Comparison of ENCODE assay signal across 8 mouse cellular contexts in the genomic region with DNA sequence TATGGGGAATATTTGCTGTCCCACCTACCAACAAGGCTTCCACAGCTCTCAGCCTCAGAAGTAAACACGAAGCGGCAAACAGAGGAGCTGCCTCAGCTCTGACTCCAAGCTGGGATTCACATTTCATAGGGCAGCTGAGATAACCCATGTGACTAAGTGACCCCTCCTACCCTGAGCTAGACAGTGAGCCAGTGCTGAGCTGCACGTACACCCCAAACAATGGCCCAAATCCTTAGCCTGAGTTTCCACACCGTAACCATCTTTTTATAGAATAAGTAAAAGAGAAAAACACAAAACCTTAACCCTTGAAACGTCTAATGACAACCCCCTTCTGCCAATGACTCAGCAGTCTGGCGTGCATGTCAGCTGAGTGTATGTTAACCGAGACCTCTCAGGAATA. TPM values are rescaled to one million over a fixed set of nuclear protein-coding genes. Genes with fewer than 3 reads are reported as not detected.
A peak's percentile ranks its signal among the peaks of the same experiment; 100 is the strongest.
DNase-seq lines count a peak whose midpoint lies in the region; ATAC-seq and TF ChIP-seq lines count a peak whose summit lies in the region.

No protein-coding gene starts in this region.

- H3K4me3 ChIP-seq in intestine, postnatal 0 days (ENCODE audit: low read depth, low read length): peak overlapping the region; percentile 11; the same call in 1 of the 2 replicates
- peak overlapping the region; percentile 78 for H3K4me3 ChIP-seq in liver, embryonic 15.5 days (replicated peaks)
- no peak overlapping the region for H3K4me3 ChIP-seq in neural tube, embryonic 13.5 days

- H3K27me3 ChIP-seq in intestine, postnatal 0 days (replicated peaks; ENCODE audit: control insufficient read depth, insufficient read depth, low read length): no peaks in the 10 kb centered on the region
- H3K27me3 ChIP-seq in liver, embryonic 15.5 days: no peaks in the 10 kb centered on the region
- H3K27me3 ChIP-seq in neural tube, embryonic 13.5 days: peaks cover 17% of the 10 kb centered on the region

- no peaks in the 10 kb centered on the region for H3K9me3 ChIP-seq in intestine, postnatal 0 days (ENCODE audit: control insufficient read depth)
- no peaks in the 10 kb centered on the region for H3K9me3 ChIP-seq in liver, embryonic 15.5 days (replicated peaks)
- no peaks in the 10 kb centered on the region for H3K9me3 ChIP-seq in neural tube, embryonic 13.5 days

- no peak for TF ChIP-seq CTCF in intestine, postnatal 0 days (IDR thresholded peaks at IDR 0.05; ENCODE audit: low read depth)

- H3K9ac ChIP-seq in intestine, postnatal 0 days (ENCODE audit: low read depth, low read length): 0 out of 2 replicates have a peak overlapping the region, but pooled peaks have one; percentile 12
- H3K9ac ChIP-seq in liver, embryonic 15.5 days: no peak overlapping the region
- no peak overlapping the region for H3K9ac ChIP-seq in neural tube, embryonic 13.5 days

- ATAC-seq in intestine, postnatal 0 days: peak; percentile 11; the same call in 1 of the 2 replicates
- ATAC-seq in liver, embryonic 15.5 days (ENCODE audit: insufficient read depth): peak; percentile 20
- no peak for ATAC-seq in neural tube, embryonic 13.5 days (ENCODE audit: low read depth)

- WGBS in intestine, postnatal 0 days: 14% methylated on average over 7 of the region's 7 CpGs
- WGBS in liver, embryonic 15.5 days (ENCODE audit: insufficient replicate concordance): 10% methylated on average over 7 of the region's 7 CpGs
- 11% methylated on average over 7 of the region's 7 CpGs for WGBS in neural tube, embryonic 13.5 days

- peaks cover 13% of the 10 kb centered on the region for H3K4me1 ChIP-seq in intestine, postnatal 0 days (replicated peaks; ENCODE audit: control insufficient read depth, insufficient read depth, low read length)
- H3K4me1 ChIP-seq in liver, embryonic 15.5 days (replicated peaks): peaks cover 70% of the 10 kb centered on the region
- H3K4me1 ChIP-seq in neural tube, embryonic 13.5 days (replicated peaks): peaks cover 34% of the 10 kb centered on the region

- no peaks in the 10 kb centered on the region for H3K36me3 ChIP-seq in intestine, postnatal 0 days (ENCODE audit: control insufficient read depth, insufficient read depth)
- H3K36me3 ChIP-seq in liver, embryonic 15.5 days (replicated peaks): no peaks in the 10 kb centered on the region
- H3K36me3 ChIP-seq in neural tube, embryonic 13.5 days: no peaks in the 10 kb centered on the region

- peak; percentile 16 to 56 for DNase-seq in urinary bladder, adult 18-20 months (ENCODE audit: low spot score in 2 of 2)
- DNase-seq in urinary bladder, postnatal 10 days (ENCODE audit: low spot score): no peak
- DNase-seq in cerebellum, postnatal 36 days: peak; percentile 18 to 44
- DNase-seq in gastrocnemius, postnatal 36 days: peak; percentile 34 to 36
- DNase-seq in spleen, postnatal 4 days (ENCODE audit: low spot score in 2 of 2): no peak

- H3K27ac ChIP-seq in intestine, postnatal 0 days (ENCODE audit: low read depth, low read length): no peak overlapping the region
- peak overlapping the region; percentile 48 for H3K27ac ChIP-seq in liver, embryonic 15.5 days (replicated peaks)
- H3K27ac ChIP-seq in neural tube, embryonic 13.5 days (replicated peaks): no peak overlapping the region

- H3K4me2 ChIP-seq in intestine, postnatal 0 days (replicated peaks; ENCODE audit: low read depth): peak overlapping the region; percentile 95
- peak overlapping the region; percentile 55 for H3K4me2 ChIP-seq in liver, embryonic 15.5 days
- peak overlapping the region; percentile 70 for H3K4me2 ChIP-seq in neural tube, embryonic 13.5 days

- intact Hi-C loops in gastrocnemius, postnatal 36 days (cut with DNase I): no loop called here

RNA-seq across cellular contexts. Expression of a gene that starts 2.3 kb away (rescaled TPM):
- total RNA-seq in gastrocnemius, postnatal 36 days (2021): 100 to 1,000 TPM; 154 to 230 TPM
- polyA plus RNA-seq in intestine, postnatal 0 days (2015; fragmentation: Nextera tagmentation; extraction: Ambion mirVana): 71.8 and 73.0 TPM in 2 replicates
- polyA plus RNA-seq in liver, embryonic 15.5 days (2015; fragmentation: Nextera tagmentation; extraction: Ambion mirVana): 119 and 126 TPM in 2 replicates
- polyA plus RNA-seq in neural tube, embryonic 13.5 days (2015; fragmentation: Nextera tagmentation; extraction: Ambion mirVana): 103 and 106 TPM in 2 replicates

RNA-seq across cellular contexts. Expression of a gene that starts 33.5 kb away (rescaled TPM):
- not detected for total RNA-seq in gastrocnemius, postnatal 36 days (2021)
- 0.14 and 0.16 TPM in 2 replicates for polyA plus RNA-seq in intestine, postnatal 0 days (2015; fragmentation: Nextera tagmentation; extraction: Ambion mirVana)
- not detected in 2 replicates for polyA plus RNA-seq in liver, embryonic 15.5 days (2015; fragmentation: Nextera tagmentation; extraction: Ambion mirVana)
- polyA plus RNA-seq in neural tube, embryonic 13.5 days (2015; fragmentation: Nextera tagmentation; extraction: Ambion mirVana): 5.0 and 5.1 TPM in 2 replicates

Comparison
In these comparisons a context has a peak if more than half of its experiments do, and no peak if none do; other contexts are left out.
1. DNase-seq: peak in urinary bladder, adult 18-20 months (2 of 2), cerebellum, postnatal 36 days (2 of 2) and gastrocnemius, postnatal 36 days (2 of 2); none in urinary bladder, postnatal 10 days (single experiment) and spleen, postnatal 4 days (0 of 2).
2. Peak in every context shown above with its lines, with median percentiles within 50 percentile points of each other: H3K4me2 ChIP-seq.